Mouse (Mus musculus) liver, postnatal 0 days (tissue): ENCODE data around the gene Gm8127.
"Not testable (repeated sequence)": the region's sequence is repeated elsewhere in the genome, so short reads cannot be mapped to it uniquely, and the experiment has no call there.

ENCODE experiments used
- CTCF ChIP-seq: sonication (generic); IDR thresholded peaks from 2 replicates; pipeline ENCODE4 v1.5.1; 2016; ENCODE audit warnings: antibody characterized with exemption, low read depth
- EP300 ChIP-seq: IDR thresholded peaks from 2 replicates; pipeline ENCODE4 v1.6.1; 2016; ENCODE audit warnings: antibody characterized with exemption, low read depth, mild to moderate bottlenecking

- TF ChIP-seq CTCF, EP300: not testable (repeated sequence)
These were observed 18.6 kb downstream of the Gm8127 start, which contains the start of gene Gm9732 for GRCm38 (mm10) chr14:43274986-43275511.
